Mouse (Mus musculus) heart, adult 11 months (tissue): ENCODE measurements around the gene Arhgap8.
"Not testable (repeated sequence)": the region's sequence is repeated elsewhere in the genome, so short reads cannot be mapped to it uniquely, and the experiment has no call there.

ENCODE experiments used
- DNase-seq: peaks from one replicate; pipeline ENCODE4 v3.0.0; 2022

The Arhgap8 gene

DNA sequence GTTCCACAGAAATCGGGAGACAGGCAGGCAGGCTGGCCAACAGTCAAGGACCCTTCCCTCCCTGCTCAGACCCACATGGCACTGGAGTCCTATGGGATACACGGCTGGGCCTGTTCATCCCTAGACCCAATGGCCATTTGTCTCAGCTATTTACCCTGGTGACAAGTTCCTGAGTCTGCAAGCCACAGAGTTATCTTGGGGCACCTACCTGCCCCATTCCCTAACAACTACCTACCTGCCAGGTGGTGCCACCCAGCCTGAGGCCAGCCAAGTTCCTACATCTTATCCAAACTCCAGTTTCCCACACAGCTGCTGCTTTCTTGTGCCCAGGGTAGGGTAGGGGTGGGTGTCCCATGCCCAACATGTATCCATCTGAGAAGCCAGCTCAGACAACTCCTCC, 21.7 kb upstream of the Arhgap8 start:
- peak; percentile 93 for DNase-seq

GRCm38 (mm10) chr15:84700147-84700794, 19.6 kb upstream of the Arhgap8 start:
- DNase-seq, result peak; percentile 94

DNA sequence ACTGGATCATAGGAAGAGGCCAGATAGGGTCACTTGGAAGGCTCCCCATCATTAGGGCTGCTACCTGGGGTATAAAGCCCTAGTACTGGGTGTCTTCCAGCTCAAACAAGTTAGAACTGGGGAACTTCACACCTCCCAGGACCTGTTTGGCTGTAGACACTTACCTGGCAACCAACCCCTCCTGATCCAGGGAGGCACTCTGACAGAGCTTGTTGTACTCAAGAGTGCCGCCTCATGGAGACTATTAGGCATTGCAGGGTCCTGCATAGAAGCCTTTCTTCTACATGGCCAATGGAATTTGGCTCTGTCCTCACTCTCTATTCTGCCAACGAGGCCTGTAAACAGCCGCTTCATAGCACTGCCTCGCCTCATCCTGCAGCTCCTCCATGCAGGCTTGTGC, 17.9 kb upstream of the Arhgap8 start:
- peak; percentile 96 for DNase-seq

DNA sequence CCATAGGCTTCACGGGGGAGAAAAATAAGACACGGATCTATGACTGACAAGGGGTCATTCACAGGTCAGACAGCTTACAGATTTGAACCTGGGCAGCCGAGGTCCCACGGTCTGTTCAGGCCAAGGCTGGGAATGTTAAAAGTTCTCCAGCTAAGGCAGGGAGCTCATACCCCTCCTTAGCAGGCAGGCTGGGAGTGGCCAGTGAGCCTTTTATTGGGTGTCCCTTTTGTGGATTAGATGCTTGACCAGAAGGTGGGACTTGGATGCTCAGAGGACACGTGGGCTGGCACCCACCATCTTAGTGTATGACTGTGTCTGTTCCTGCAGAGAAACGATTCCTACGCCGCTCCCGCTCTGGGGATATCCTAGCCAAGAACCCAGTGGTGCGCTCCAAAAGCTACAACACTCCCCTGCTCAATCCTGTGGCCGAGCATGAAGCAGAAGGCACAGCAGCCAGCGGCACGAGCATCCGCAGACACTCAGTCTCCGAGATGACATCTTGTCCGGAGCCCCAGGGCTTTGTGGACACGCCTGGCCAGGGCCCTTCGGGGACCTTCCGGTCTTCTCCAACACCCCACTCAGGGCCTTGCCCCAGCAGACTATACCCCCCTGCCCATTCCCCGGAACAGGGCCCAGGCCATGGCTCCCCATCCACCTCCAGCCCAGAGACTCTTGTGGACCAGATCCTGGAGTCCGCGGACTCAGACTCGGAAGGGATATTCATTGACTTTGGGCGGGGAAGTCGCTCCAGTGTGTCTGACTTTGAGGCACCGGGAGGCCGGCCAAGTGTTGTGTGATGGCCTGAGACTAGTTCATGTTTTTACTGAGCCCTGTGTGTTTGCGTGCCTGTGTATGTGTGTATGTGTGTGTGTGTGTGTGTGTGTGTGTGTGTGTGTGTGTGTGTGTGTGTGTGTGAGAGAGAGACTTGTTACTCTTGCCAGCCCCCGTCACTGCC, 17.2 kb upstream of the Arhgap8 start:
- DNase-seq, result peak; percentile 96

- peak; percentile 93 for DNase-seq
These were observed 15.9 kb upstream of the Arhgap8 start for GRCm38 (mm10) chr15:84703992-84704391.

DNA sequence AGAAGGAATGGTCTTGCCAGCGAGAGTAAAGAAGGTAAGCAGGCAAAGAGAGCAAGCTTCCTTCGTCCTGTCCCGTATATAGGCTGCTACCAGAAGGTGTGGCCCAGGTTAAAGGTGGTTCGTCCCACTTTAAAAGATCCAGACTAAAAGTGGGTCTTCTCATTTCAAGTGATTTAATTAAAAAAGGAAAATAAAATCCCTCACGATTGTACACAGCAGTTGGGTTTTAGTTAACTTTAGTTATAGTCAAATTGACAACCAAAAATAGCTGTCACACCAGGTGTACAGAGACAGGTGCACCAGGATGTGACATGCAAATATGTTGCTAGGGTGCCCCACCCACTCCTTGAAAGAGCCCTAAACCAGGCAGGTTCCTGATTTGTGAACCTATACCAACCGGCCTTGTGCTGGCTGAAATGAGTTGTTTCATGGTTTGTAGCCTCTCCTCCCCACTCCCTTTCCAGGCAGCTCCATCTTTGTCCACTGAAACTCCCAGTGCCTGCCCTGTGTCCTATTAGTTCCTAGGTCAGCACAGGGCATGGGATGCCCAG, 14.4 kb upstream of the Arhgap8 start:
- DNase-seq, result no peak

DNA sequence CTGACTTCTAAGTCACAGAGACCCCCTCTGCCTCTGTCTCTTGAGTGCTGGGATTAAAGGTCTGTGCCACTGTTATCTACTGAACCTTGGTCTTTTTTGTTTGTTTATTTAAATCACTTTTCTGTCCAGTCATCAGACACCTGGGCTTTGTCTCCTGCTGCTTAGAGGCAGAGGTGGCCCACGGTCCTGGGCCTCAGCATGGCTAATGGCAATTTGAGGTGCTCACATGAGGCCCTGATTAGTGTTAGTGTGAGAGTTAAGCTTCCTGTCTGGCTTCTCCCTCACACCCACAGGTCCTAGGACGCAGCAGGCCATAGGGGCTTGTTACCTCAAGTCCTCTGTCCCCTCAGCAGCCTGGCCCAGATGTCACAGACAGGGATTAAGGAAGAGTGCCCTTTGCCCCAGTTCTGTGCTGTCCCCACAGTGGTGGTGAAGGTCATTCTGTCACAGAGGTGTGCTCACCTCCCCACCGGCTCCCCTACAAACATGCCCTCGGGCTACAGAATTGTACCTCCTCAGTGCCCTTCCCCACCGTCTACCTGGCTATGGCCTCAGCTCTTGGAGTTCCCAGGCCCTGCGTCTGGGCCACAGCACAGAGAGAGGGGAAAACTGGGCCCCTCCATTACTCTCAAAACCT, 12.8 kb upstream of the Arhgap8 start:
- DNase-seq, result no peak

- peak; percentile 98 for DNase-seq
These were observed 7.1 kb upstream of the Arhgap8 start for GRCm38 (mm10) chr15:84712566-84713405.

DNA sequence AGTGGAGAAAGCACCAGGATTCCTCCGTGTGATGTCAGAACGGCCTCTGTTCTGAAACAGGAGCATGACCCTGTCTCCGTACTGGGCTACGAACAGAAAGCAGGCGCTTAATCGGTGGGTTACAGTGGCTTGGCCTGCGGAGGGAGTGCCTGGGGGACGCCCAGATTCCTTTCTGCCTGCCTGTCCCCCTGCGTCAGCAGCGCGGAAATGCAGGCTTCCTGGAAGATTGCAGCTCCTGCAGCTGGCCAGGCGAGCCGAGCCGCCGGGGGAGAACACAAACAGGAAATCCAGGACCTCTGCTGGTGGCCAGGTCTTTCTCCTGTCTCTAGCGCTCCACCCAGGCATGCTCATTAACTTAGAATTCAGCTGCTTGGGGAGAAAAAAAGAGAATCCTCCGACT, 5.1 kb upstream of the Arhgap8 start:
- peak; percentile 100 for DNase-seq

DNA sequence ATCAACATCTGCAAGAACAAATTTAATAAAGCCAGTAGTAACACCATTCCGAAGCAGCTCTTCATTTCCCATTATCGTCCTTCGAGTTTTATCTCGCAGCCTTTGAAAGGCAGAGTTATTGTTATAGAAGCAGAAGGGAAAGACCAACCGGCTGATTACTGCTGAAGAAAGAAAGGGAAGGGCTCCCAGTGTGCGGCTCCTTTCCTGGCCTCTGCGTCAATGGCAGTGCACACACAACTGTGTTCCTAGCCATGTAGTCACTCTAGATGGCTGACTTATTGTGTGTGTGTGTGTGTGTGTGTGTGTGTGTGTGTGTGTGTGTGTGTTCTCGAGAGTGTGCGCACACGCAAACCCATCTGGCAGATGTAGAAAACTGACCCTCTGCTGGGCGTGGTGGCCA, 4.7 kb upstream of the Arhgap8 start:
- no peak for DNase-seq

- DNase-seq, result not testable (repeated sequence)
These were observed 2.1 kb upstream of the Arhgap8 start for GRCm38 (mm10) chr15:84717570-84718270.

DNA sequence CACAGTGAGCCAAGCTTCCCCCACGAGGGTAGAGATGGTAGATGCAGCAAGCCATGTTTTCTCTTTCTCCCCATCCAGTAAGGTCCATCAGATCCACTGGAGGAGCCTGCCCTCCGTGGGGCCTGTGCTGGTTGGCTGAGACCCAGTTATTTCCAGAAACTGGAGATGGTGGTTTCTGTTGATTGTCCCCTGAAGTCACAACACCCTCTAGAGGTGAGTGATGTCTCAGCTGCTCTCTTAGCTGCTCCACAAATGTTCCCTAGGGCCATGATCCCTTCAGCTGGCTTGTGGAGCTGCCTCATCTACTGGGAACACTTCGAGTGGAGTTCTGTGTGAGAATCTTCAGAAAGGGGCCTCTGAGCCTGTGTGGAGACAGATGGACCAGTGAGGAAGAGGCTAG, 1.1 kb upstream of the Arhgap8 start:
- no peak for DNase-seq

DNA sequence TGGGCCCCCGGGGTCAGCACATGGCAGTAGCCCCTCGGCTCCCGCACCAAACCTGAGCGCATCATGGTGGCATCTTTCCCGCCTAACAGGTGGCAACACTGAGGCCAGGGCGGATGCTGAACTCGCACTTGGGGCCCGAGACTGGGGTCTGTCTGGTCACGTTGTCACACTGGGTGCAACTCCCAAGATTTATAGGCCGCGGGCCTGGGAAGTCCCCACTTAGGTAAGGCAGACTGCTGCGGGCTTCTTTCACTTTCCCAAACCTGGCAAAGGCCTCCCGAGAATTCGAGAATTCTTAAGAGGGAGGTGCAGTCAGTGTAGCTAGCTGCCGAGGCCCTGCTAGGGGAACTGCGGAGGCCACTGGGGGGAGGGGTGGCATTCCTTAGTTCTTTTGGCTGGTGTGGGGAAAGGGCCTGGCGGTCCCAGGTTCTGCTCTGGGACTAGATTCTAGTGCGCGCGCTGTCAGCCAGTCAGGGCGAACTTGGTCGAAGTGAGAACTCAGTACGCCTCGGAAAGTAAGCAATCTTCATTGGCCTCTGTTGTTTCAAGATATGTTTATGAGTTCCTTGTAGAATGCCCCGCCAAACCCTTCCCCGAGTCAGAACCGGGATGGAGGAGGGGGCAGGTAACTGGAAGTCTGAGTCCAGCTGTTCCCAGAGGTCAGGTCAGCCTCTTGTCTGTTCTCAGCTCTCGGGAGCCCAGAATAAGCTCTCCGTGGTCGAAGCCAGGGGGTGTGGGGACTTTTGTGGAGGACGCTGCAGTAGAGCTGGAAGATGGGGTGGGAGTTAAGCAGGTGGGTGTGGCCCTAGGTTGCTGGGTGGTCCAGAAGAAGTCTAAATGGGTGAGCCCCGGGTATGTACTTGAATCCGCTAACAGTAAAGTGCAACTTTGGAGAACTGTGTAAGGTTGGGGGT, 696 bp downstream of the Arhgap8 start:
- peak; percentile 95 for DNase-seq

- DNase-seq, result not testable (repeated sequence)
These were observed 3.8 kb downstream of the Arhgap8 start for GRCm38 (mm10) chr15:84723656-84724055.

DNA sequence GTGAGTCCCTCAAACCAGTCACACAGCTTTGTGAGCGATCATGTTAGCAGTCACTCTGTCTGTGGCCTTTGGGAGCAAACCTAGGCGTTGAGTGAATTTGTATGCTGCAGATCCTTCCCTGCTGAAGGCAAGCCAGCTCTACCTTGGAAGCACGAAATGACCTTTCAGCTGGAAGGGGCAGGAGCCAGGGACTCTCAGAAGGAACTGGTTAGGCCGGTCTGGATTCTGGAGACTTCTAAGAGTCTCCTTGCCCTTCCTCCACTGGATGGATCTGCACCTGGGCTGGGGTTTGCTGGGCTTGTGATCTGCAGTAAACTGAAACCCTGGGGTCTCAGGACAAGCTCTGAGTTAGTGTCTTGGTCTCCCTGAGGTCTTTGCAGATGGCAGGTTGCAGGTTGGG, 4.3 kb downstream of the Arhgap8 start:
- no peak for DNase-seq

- DNase-seq, result peak; percentile 94
These were observed 9.8 kb downstream of the Arhgap8 start for GRCm38 (mm10) chr15:84729685-84730084.

DNA sequence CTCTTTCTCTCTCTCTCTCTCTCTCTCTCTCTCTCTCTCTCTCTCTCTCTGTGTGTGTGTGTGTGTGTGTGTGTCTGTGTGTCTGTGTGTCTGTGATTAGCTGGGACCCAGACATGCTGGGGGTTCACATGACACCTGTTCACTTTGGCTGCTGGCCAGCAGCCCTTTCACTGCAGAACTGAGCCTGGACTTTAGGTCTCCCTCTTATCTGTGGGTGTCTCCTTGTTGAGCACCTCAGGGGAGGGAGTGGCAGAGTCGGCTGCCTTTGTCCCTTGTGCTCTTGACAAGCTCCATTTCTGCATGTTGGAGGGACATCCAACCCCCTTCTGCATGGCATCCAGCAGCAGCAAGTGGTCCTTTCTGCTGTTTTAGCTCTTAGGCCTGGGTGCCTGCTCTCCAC, 11.0 kb downstream of the Arhgap8 start:
- no peak for DNase-seq

GRCm38 (mm10) chr15:84731676-84732424, 12.0 kb downstream of the Arhgap8 start:
- DNase-seq, result no peak

DNA sequence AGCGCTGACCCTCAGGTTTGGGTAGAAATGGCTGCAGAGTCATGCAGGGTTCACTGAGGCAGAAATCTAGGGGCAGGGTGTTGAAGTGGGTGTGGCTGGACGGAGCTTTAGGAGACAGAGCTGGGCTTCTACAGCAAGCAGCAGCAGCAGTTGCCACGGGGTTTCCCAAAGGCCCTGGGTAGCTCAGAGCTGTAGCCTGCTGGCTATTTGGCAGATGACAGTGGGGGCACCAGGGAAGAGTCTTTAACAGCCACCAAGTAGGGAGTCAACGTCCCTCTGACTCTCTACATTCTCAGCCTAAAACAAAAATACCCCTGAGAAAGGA, 12.5 kb downstream of the Arhgap8 start:
- DNase-seq, result no peak
